Mouse (Mus musculus) liver, adult (tissue): Measurements from ENCODE around the gene Mmel1.

Experiments used
- GATA4 ChIP-seq: IDR thresholded peaks from 2 replicates; pipeline ENCODE4 v1.6.1; 2014; ENCODE audit warnings: mild to moderate bottlenecking, low read length; ENCODE audit not compliant: insufficient replicate concordance

The Mmel1 gene

GRCm38 (mm10) chr4:154856882-154857281 is 12.5 kb upstream of the Mmel1 start:
- TF ChIP-seq GATA4 = no peak

GRCm38 (mm10) chr4:154857366-154858240 is 11.8 kb upstream of the Mmel1 start:
- TF ChIP-seq GATA4 = no peak

GRCm38 (mm10) chr4:154858601-154859000 is 10.8 kb upstream of the Mmel1 start:
- TF ChIP-seq GATA4 = no peak

- no peak for TF ChIP-seq GATA4
These were observed 7.4 kb upstream of the Mmel1 start for GRCm38 (mm10) chr4:154861967-154862366.

- TF ChIP-seq GATA4 = no peak
These were observed 5.9 kb upstream of the Mmel1 start for GRCm38 (mm10) chr4:154863436-154863935.

- TF ChIP-seq GATA4 = no peak
These were observed 5.1 kb upstream of the Mmel1 start for GRCm38 (mm10) chr4:154864271-154864771.

GRCm38 (mm10) chr4:154864961-154865760 is 4.2 kb upstream of the Mmel1 start:
- no peak for TF ChIP-seq GATA4

GRCm38 (mm10) chr4:154866391-154866790 is 3.0 kb upstream of the Mmel1 start:
- no peak for TF ChIP-seq GATA4

GRCm38 (mm10) chr4:154867257-154867656 is 2.1 kb upstream of the Mmel1 start:
- TF ChIP-seq GATA4 = no peak

GRCm38 (mm10) chr4:154870721-154871120 is 1.3 kb downstream of the Mmel1 start:
- no peak for TF ChIP-seq GATA4

- no peak for TF ChIP-seq GATA4
These were observed 2.4 kb downstream of the Mmel1 start for GRCm38 (mm10) chr4:154871757-154872251.

- TF ChIP-seq GATA4 = no peak
These were observed 3.8 kb downstream of the Mmel1 start for GRCm38 (mm10) chr4:154873186-154873585.

- peak; percentile 36; the same call in 1 of the 2 replicates for TF ChIP-seq GATA4
These were observed 8.6 kb downstream of the Mmel1 start for GRCm38 (mm10) chr4:154877864-154878548.

- TF ChIP-seq GATA4 = no peak
These were observed 11.3 kb downstream of the Mmel1 start for GRCm38 (mm10) chr4:154880730-154881129.
